Mouse (Mus musculus): ENCODE measurements around the gene F2rl2. TPM values are rescaled to one million over a fixed set of nuclear protein-coding genes. Genes with fewer than 3 reads are reported as not detected.

The F2rl2 gene
- 0.05 and 0.09 TPM in 2 replicates for polyA plus RNA-seq (2015; fragmentation: Nextera tagmentation; extraction: Ambion mirVana)

GRCm38 (mm10) chr13:95696654-95697163, at the start of gene F2rl2:
Gene F2rl2, plus strand, starts transcription at chr13:95696853.

Other genes with a start within 250 kb of the F2rl2 start
- gene S100z, start 218.1 kb upstream of the F2rl2 start, polyA plus RNA-seq (2015; fragmentation: Nextera tagmentation; extraction: Ambion mirVana) = not detected in 2 replicates
- gene F2rl1, start 171.6 kb upstream of the F2rl2 start, polyA plus RNA-seq (2015; fragmentation: Nextera tagmentation; extraction: Ambion mirVana) = 0.69 and 0.73 TPM in 2 replicates
- 24.3 and 26.2 TPM in 2 replicates for gene F2r, start 78.4 kb upstream of the F2rl2 start, polyA plus RNA-seq (2015; fragmentation: Nextera tagmentation; extraction: Ambion mirVana)
- 2.9 and 3.5 TPM in 2 replicates for gene Iqgap2, start 195.1 kb downstream of the F2rl2 start, polyA plus RNA-seq (2015; fragmentation: Nextera tagmentation; extraction: Ambion mirVana)

Data from skeletal muscle tissue, postnatal 0 days (tissue).